Mouse (Mus musculus) macrophage (primary cell): ENCODE measurements at regions not wholly inside any gene's neighbourhood (a gene's known extent, or its start where the extent isn't known, plus 50 kb on each side); places are given as distances from the start of the nearest gene placed in this dataset.

Source experiments
- H3K27ac ChIP-seq: fragments of 350-480 bp; formaldehyde crosslinking; 2 replicates; pipeline ENCODE4 v1.9.0; 2021
- H3K36me3 ChIP-seq: fragments of 350-480 bp; formaldehyde crosslinking; 2 replicates; pipeline ENCODE4 v1.9.0; 2021; ENCODE audit errors: inconsistent target
- H3K4me3 ChIP-seq: fragments of 350-480 bp; formaldehyde crosslinking; 2 replicates; pipeline ENCODE4 v1.9.0; 2021; ENCODE audit errors: inconsistent target
- H3K79me2 ChIP-seq: fragments of 350-480 bp; formaldehyde crosslinking; 2 replicates; pipeline ENCODE4 v1.9.0; 2021; ENCODE audit errors: inconsistent target
- WGBS: methylation state at CpG from one replicate; pipeline ENCODE4 v1.1.7; 2026; ENCODE audit warnings: inconsistent platforms; ENCODE audit not compliant: missing documents; 5-methylcytosine and 5-hydroxymethylcytosine counted together

- WGBS, result 85% methylated on average over 10 of the region's 11 CpGs
- Histone ChIP-seq H3K27ac (no peak overlapping the region), H3K36me3 (no peaks in the 10 kb centered on the region), H3K79me2 (no peaks in the 10 kb centered on the region), H3K4me3 (no peak overlapping the region)
These were observed 76.3 kb upstream of the Pkdcc start for GRCm38 (mm10) chr17:83138493-83139417.

- WGBS, result 81% methylated on average over 15 of the region's 15 CpGs
- Histone ChIP-seq H3K79me2 (no peaks in the 10 kb centered on the region), H3K36me3 (no peaks in the 10 kb centered on the region), H3K27ac (no peak overlapping the region), H3K4me3 (no peak overlapping the region)
These were observed 66.6 kb upstream of the Pkdcc start for GRCm38 (mm10) chr17:83148371-83148929.

GRCm38 (mm10) chr17:83149336-83149735, 65.8 kb upstream of the Pkdcc start:
- Histone ChIP-seq H3K4me3 (no peak overlapping the region), H3K27ac (no peak overlapping the region), H3K79me2 (no peaks in the 10 kb centered on the region), H3K36me3 (no peaks in the 10 kb centered on the region)
- WGBS, result 93% methylated on average over 6 of the region's 6 CpGs

DNA sequence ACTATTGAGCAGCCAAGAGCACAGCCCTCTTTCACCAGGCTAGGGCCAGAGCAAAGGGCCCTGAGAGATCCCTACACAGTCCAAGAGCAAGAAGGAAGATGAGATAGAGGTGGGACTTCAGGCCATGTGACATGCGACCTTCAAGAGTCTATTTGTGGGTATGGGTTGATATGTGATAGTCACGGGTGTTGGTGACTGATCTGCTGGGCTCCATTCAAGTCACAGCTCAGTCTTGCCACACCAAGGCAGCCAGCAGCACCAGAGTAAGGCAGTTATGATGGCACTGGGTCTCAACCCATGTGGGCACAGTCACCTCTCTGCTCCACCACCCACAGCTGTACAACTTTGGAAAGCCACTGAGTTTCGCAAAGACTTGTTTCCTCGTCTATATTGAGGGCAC, 60.0 kb upstream of the Pkdcc start:
- no peak overlapping the region for H3K4me3 ChIP-seq
- no peak overlapping the region for H3K27ac ChIP-seq
- no peaks in the 10 kb centered on the region for H3K79me2 ChIP-seq
- H3K36me3 ChIP-seq, result no peaks in the 10 kb centered on the region
- 63% methylated on average over 4 of the region's 4 CpGs for WGBS

GRCm38 (mm10) chr17:83156682-83157081, 58.4 kb upstream of the Pkdcc start:
- no peak overlapping the region for H3K27ac ChIP-seq
- H3K36me3 ChIP-seq, result no peaks in the 10 kb centered on the region
- 58% methylated on average over 8 of the region's 8 CpGs for WGBS
- no peaks in the 10 kb centered on the region for H3K79me2 ChIP-seq
- H3K4me3 ChIP-seq, result no peak overlapping the region

DNA sequence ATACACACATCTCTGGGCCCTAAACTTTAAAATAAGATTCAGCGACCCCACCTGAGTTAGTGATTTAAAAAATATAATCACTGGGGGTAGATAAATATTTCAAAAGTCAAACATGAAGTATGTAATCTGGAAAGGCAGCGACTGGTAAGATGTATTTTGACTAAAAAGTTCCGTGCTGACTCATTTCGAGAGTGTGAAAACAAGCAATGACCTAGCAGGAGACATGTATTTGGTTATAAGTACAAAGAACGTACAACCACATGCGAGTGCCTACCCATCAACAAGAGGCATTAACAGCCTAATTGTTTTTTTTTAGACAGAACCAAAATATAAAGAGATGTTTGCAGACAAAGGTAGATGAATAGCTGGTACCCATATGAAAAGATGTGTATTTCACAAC, 57.0 kb upstream of the Pkdcc start:
- Histone ChIP-seq H3K27ac (no peak overlapping the region), H3K4me3 (no peak overlapping the region), H3K79me2 (no peaks in the 10 kb centered on the region), H3K36me3 (no peaks in the 10 kb centered on the region)
- 92% methylated on average over 6 of the region's 6 CpGs for WGBS

DNA sequence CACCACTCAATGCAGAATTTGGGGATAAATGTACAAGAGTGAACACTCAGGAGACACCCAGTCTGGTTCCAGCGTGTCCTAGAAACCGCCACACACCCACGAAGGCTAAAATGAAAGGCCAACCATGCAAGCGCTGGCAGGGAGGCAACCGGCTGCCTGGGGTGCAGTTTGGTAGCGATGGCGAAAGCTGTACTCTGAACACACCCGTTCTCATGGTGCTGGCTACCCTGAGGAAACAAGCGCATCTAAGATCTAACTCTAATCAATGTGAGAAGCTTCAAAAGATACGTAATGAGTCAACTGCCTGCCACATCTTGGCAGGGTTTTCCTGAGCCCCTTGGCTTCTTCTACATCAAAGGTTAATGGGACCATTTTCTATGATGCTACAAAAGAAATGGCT, 56.4 kb upstream of the Pkdcc start:
- Histone ChIP-seq H3K79me2 (no peaks in the 10 kb centered on the region), H3K4me3 (no peak overlapping the region), H3K27ac (no peak overlapping the region), H3K36me3 (no peaks in the 10 kb centered on the region)
- 94% methylated on average over 9 of the region's 10 CpGs for WGBS

DNA sequence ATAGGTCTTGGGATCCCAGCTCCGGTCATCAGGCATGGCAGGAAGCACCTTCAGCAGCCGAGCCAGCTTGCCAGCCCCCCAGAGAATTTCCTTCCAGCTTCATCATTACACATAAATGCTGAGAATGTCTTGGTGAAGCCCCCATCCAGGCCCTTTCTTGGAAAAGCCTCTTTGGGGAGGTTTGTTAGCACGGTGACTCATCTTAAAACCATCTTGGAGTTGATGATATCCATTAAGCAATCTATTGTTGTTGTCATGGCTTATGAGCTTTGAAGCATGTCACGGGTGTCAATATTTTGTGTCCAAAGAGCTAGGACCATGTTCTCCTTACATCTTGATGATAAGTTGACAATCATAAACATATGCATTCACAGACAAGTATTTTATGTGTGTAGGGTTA, 55.5 kb upstream of the Pkdcc start:
- Histone ChIP-seq H3K79me2 (no peaks in the 10 kb centered on the region), H3K36me3 (no peaks in the 10 kb centered on the region), H3K4me3 (no peak overlapping the region), H3K27ac (no peak overlapping the region)
- 90% methylated on average over 4 of the region's 4 CpGs for WGBS

DNA sequence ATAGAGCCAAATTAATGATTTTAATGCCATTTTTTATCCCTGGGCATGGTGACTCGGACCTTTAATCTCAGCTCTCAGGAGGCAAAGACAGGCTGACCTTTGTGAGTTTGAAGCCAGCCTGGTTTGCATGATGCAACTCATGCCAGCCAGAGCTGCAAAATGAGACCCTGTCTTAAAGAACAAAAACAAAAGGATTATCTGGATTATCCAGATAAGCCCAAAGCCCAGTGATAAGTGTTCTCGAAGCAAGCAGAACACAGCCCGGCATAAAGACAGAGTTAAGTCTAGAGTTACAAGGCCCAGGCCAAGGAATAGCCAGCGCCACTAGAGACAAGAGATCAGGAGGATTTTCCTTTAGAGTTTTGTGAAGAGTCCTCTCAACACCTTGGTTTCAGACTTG, 54.8 kb upstream of the Pkdcc start:
- Histone ChIP-seq H3K27ac (no peak overlapping the region), H3K36me3 (no peaks in the 10 kb centered on the region)
- WGBS, result 95% methylated on average over 4 of the region's 4 CpGs

GRCm38 (mm10) chr17:83161731-83162130, 53.4 kb upstream of the Pkdcc start:
- WGBS, result 93% methylated on average over 2 of the region's 2 CpGs
- Histone ChIP-seq H3K79me2 (no peaks in the 10 kb centered on the region), H3K36me3 (no peaks in the 10 kb centered on the region), H3K4me3 (no peak overlapping the region), H3K27ac (no peak overlapping the region)

More for the DNA sequence above, 54.8 kb upstream of the Pkdcc start:
- H3K4me3 ChIP-seq, result no peak overlapping the region
- H3K79me2 ChIP-seq, result no peaks in the 10 kb centered on the region

DNA sequence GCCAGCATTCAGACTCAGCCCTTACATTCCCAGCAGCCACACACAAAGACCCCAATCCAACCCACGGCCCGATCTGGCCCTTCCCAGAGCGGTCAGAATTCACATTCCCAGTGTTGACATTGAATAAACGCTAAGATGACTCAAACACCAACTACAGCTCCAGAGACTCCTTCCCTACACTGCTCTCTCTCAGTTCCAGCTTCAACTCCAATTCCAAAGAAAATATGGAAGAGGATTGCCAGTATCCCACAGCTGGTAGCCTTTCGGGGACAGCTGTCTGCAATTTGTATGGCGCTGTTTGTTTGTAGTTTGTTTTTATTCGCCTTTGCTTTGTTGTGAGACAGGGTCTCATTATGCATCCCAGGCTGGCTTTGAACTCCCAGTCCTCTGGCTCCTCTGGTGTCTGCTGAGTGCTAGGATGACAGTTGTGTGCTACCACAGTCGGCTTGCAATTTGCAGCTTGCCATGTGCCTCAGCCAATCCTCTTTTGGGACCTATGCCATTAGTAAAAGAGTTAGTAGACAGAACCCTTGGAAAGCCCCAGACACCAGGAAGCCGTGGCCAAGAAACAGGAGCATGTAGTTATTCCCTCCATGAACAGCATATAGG, 51.0 kb upstream of the Pkdcc start:
- Histone ChIP-seq H3K4me3 (no peak overlapping the region), H3K36me3 (no peaks in the 10 kb centered on the region), H3K27ac (no peak overlapping the region), H3K79me2 (no peaks in the 10 kb centered on the region)
- 89% methylated on average over 8 of the region's 9 CpGs for WGBS

DNA sequence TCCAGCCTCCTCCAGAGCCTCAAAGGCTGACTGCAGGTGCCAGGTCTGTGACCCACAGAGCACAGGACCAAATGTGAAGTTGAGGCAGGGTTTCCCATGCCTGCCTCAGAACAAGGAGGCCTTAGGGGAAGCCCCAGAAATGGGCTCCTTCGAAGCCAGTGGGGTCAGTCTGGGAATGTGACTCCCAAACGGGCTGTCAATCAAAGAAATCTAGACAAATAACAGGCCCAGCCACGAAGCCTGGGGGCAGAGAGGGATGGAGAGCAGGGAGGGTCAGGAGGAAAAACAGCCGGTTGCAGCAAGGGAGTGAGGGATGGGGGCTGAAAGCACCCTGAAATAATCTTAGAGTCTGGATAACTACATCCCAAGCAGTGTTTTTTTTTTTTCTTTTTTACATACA, 50.4 kb upstream of the Pkdcc start:
- Histone ChIP-seq H3K27ac (no peak overlapping the region), H3K4me3 (no peak overlapping the region), H3K79me2 (no peaks in the 10 kb centered on the region), H3K36me3 (no peaks in the 10 kb centered on the region)
- WGBS, result 73% methylated on average over 4 of the region's 4 CpGs

DNA sequence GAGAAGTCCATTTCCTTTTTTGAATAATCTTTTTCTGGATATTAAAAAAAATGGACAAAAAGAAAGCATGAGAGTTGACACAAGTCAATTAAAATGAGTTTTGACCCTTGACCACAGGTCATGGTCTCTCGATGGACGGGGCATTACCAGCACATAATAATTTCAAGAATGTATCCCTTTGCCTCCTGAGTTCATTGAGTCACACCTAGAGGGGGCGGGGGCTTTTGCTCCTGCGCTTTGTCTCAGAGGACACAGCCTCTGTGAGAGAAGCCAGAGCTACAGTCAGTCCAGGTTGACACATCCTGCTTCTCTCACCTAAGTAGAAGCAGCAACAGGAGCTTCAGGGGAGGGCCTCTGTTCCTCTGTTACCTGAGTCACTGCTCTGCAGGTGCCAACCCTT, 50.0 kb upstream of the Pkdcc start:
- Histone ChIP-seq H3K79me2 (no peaks in the 10 kb centered on the region), H3K4me3 (no peak overlapping the region), H3K27ac (no peak overlapping the region), H3K36me3 (no peaks in the 10 kb centered on the region)
- 91% methylated on average over 4 of the region's 4 CpGs for WGBS
